Mouse (Mus musculus) kidney, postnatal 0 days (tissue): ENCODE measurements around the gene Retreg3. TPM values are rescaled to one million over a fixed set of nuclear protein-coding genes. Genes with fewer than 3 reads are reported as not detected.
"Not testable (repeated sequence)": the region's sequence is repeated elsewhere in the genome, so short reads cannot be mapped to it uniquely, and the experiment has no call there.

ENCODE experiments used
- ATAC-seq: fragments of 200-750 bp; cut with Nextera tagmentation; replicated peaks from 2 replicates; pipeline ENCODE4 v1.8.0; 2017; ENCODE audit warnings: low read depth, moderate number of reproducible peaks, moderate TSS enrichment, moderate library complexity; ENCODE audit not compliant: low FRiP score
- DNase-seq: peaks from one replicate; pipeline ENCODE4 v3.0.0-alpha.2; 2016; ENCODE audit warnings: low spot score
- H3K27ac ChIP-seq: fragments of 300-500 bp; sonication (generic); 2 replicates; pipeline ENCODE4 v1.5.1; 2014; ENCODE audit warnings: mild to moderate bottlenecking
- H3K27me3 ChIP-seq: fragments of 300-500 bp; sonication (generic); 2 replicates; pipeline ENCODE4 v1.6.1; 2014; ENCODE audit warnings: low read length, mixed read lengths; ENCODE audit not compliant: insufficient read depth
- H3K36me3 ChIP-seq: fragments of 300-500 bp; sonication (generic); 2 replicates; pipeline ENCODE4 v1.6.1; 2014; ENCODE audit warnings: low read length, mixed read lengths; ENCODE audit not compliant: insufficient read depth
- H3K4me1 ChIP-seq: fragments of 300-500 bp; sonication (generic); replicated peaks from 2 replicates; pipeline ENCODE4 v1.6.1; 2014; ENCODE audit warnings: antibody characterized with exemption, low read length, mixed read lengths; ENCODE audit not compliant: insufficient read depth
- H3K4me2 ChIP-seq: fragments of 300-500 bp; sonication (generic); 2 replicates; pipeline ENCODE4 v1.6.1; 2014; ENCODE audit warnings: mild to moderate bottlenecking, low read length, moderate library complexity, mixed read lengths
- H3K4me3 ChIP-seq: fragments of 300-500 bp; sonication (generic); replicated peaks from 2 replicates; pipeline ENCODE4 v1.5.1; 2014; ENCODE audit warnings: low read depth, low read length
- H3K9ac ChIP-seq: fragments of 300-500 bp; sonication (generic); 2 replicates; pipeline ENCODE4 v1.6.1; 2014; ENCODE audit warnings: low read depth, low read length
- H3K9me3 ChIP-seq: fragments of 300-500 bp; sonication (generic); replicated peaks from 2 replicates; pipeline ENCODE4 v1.6.1; 2016; ENCODE audit warnings: low read length, inconsistent platforms, mixed read lengths
- CTCF ChIP-seq: IDR thresholded peaks from 2 replicates; pipeline ENCODE4 v1.5.1; 2016; ENCODE audit warnings: antibody characterized with exemption, low read depth, mild to moderate bottlenecking, moderate library complexity
- whole genome bisulfite sequencing: fragments of 180-500 bp; shearing (Covaris S2); extraction: QIAGEN DNeasy Blood & Tissue Kit; methylation state at CpG from one replicate; pipeline ENCODE4 v1.1.7; 2014; 5-methylcytosine and 5-hydroxymethylcytosine counted together
- polyA plus RNA-seq: library from polyadenylated mRNA; unstranded; fragments of >200 nt; fragmentation: Nextera tagmentation; extraction: Ambion mirVana; gene quantifications from 2 replicates; pipeline ENCODE4 v1.2.1, GENCODE M21; 2015

Retreg3 gene
- polyA plus RNA-seq, 1 experiment from 2014 or later: 23.7 TPM

- ATAC-seq (no peak), DNase-seq (no peak)
- peaks cover 11% of the 10 kb centered on the region; the same call in 1 of the 2 replicates for H3K36me3 ChIP-seq
- no peak for TF ChIP-seq CTCF
- no peaks in the 10 kb centered on the region; the same call in 1 of the 2 replicates for H3K4me1 ChIP-seq
- H3K9ac ChIP-seq: no peak overlapping the region
- no peaks in the 10 kb centered on the region for H3K9me3 ChIP-seq
- no peak overlapping the region for H3K27ac ChIP-seq
- no peaks in the 10 kb centered on the region for H3K27me3 ChIP-seq
- 35% methylated on average over 18 of the region's 18 CpGs for WGBS
- no peak overlapping the region for H3K4me3 ChIP-seq
- no peak overlapping the region for H3K4me2 ChIP-seq
Measured at GRCm38 (mm10) chr11:101130056-101130756, 10.5 kb upstream of the Retreg3 start.

- no peak for ATAC-seq
- 78% methylated on average over 11 of the region's 11 CpGs for WGBS
- H3K9ac ChIP-seq: no peak overlapping the region
- DNase-seq: no peak
- H3K36me3 ChIP-seq: peaks cover 11% of the 10 kb centered on the region; the same call in 1 of the 2 replicates
- no peak for TF ChIP-seq CTCF
- H3K4me1 ChIP-seq: no peaks in the 10 kb centered on the region; the same call in 1 of the 2 replicates
- no peak overlapping the region for H3K4me3 ChIP-seq
- no peaks in the 10 kb centered on the region for H3K27me3 ChIP-seq
- H3K9me3 ChIP-seq: no peaks in the 10 kb centered on the region
- no peak overlapping the region for H3K4me2 ChIP-seq
- no peak overlapping the region for H3K27ac ChIP-seq
Measured at GRCm38 (mm10) chr11:101128996-101129577, 9.4 kb upstream of the Retreg3 start.

DNA sequence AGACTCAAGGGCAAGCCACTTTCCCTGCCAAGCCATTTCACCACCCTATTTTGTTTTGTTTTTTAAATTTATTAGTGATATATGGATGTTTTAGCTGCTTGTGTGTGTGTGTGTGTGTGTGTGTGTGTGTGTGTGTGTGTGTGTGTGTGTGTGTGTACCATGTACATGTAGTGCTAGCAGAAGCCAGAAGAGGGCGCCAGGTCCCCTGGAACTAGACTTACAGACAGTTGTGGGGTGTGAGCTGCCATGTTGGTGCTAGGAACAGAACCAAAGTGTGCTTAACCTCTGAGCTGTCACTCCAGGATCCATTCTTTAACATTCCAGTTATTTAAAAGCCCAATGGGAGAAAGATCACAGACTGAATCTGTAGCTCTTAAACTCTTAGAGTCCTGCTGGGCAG is 7.4 kb upstream of the Retreg3 start:
- Histone ChIP-seq H3K4me3 (no peak overlapping the region), H3K9ac (no peak overlapping the region), H3K36me3 (peaks cover 15% of the 10 kb centered on the region), H3K27ac (no peak overlapping the region), H3K9me3 (no peaks in the 10 kb centered on the region), H3K4me1 (no peaks in the 10 kb centered on the region; the same call in 1 of the 2 replicates), H3K4me2 (no peak overlapping the region), H3K27me3 (no peaks in the 10 kb centered on the region)
- DNase-seq: no peak
- WGBS: 78% methylated on average over 1 of the region's 1 CpGs
- ATAC-seq: no peak
- TF ChIP-seq CTCF: peak; percentile 32; the same call in 1 of the 2 replicates

GRCm38 (mm10) chr11:101125008-101125407 is 5.3 kb upstream of the Retreg3 start:
- H3K27me3 ChIP-seq, H3K4me2 ChIP-seq, H3K27ac ChIP-seq, H3K4me1 ChIP-seq, ATAC-seq, DNase-seq, H3K9ac ChIP-seq, H3K4me3 ChIP-seq, H3K9me3 ChIP-seq: not testable (repeated sequence)
- peaks cover 15% of the 10 kb centered on the region for H3K36me3 ChIP-seq
- 95% methylated on average over 4 of the region's 9 CpGs for WGBS

DNA sequence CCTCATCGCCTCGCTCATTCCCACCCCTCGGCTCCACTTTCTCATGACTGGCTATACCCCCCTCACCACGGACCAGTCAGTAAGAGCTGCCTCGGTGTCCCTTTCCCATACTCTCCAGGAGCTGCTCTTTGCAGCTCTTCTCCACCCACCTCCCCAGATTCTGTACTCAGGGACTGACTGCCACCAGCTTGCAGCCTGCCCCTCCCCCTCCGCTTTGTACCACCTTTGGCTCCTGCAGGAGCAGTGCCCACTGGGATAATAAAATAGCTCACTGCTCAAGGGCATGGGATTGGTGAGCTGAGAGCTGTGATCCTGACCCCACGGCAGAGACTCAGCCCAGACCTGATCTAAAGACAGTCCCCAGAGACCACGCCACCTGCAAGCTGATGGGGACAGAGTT is 4.8 kb upstream of the Retreg3 start:
- not testable (repeated sequence) for H3K4me3 ChIP-seq, H3K27ac ChIP-seq, H3K4me2 ChIP-seq, ATAC-seq, H3K9ac ChIP-seq, H3K9me3 ChIP-seq, H3K4me1 ChIP-seq, DNase-seq, H3K27me3 ChIP-seq
- WGBS: 90% methylated on average over 6 of the region's 8 CpGs
- peaks cover 15% of the 10 kb centered on the region for H3K36me3 ChIP-seq

DNA sequence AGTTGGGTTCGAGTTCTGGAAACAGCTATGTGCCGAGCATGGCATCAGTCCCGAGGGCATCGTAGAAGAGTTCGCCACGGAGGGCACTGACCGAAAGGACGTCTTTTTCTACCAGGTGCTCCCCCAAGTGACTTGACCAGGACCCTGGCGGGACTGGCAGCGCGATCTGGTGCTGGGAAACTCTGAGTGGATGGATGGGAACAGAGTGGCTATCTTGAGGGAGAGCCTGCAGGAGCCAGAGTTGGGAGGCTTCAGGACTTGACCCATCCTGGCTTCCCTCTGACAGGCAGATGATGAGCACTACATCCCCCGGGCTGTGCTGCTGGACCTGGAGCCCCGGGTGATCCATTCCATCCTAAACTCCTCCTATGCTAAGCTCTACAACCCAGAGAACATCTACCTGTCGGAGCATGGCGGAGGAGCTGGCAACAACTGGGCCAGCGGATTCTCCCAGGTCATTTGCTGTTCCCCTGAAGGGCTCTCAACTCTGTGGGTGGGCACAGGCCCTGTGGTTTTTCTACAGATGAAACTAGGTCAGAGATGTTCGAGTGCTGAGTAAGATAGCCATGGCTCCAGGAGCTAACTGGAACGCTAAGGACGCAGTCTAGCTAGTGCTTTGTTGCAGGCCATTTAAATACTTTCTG is 974 bp upstream of the Retreg3 start:
- Histone ChIP-seq H3K36me3 (peaks cover 8% of the 10 kb centered on the region; the same call in 1 of the 2 replicates), H3K4me1 (peaks cover 16% of the 10 kb centered on the region; the same call in 1 of the 2 replicates), H3K27me3 (no peaks in the 10 kb centered on the region), H3K9ac (peak overlapping the region; percentile 69), H3K4me3 (peak overlapping the region; percentile 81), H3K27ac (peak overlapping the region; percentile 85), H3K9me3 (no peaks in the 10 kb centered on the region), H3K4me2 (peak overlapping the region; percentile 92)
- TF ChIP-seq CTCF: no peak
- 19% methylated on average over 19 of the region's 19 CpGs for whole genome bisulfite sequencing
- DNase-seq (no peak), ATAC-seq (no peak)
